Mouse (Mus musculus) embryo, embryonic 10 days (tissue): ENCODE data around the gene Dcdc2a.
A peak's percentile ranks its signal among the peaks of the same experiment; 100 is the strongest.

Source experiments
- DNase-seq: peaks from one replicate; pipeline ENCODE4 v3.0.0-alpha.2; 2015; ENCODE audit warnings: low spot score

The Dcdc2a gene

DNA sequence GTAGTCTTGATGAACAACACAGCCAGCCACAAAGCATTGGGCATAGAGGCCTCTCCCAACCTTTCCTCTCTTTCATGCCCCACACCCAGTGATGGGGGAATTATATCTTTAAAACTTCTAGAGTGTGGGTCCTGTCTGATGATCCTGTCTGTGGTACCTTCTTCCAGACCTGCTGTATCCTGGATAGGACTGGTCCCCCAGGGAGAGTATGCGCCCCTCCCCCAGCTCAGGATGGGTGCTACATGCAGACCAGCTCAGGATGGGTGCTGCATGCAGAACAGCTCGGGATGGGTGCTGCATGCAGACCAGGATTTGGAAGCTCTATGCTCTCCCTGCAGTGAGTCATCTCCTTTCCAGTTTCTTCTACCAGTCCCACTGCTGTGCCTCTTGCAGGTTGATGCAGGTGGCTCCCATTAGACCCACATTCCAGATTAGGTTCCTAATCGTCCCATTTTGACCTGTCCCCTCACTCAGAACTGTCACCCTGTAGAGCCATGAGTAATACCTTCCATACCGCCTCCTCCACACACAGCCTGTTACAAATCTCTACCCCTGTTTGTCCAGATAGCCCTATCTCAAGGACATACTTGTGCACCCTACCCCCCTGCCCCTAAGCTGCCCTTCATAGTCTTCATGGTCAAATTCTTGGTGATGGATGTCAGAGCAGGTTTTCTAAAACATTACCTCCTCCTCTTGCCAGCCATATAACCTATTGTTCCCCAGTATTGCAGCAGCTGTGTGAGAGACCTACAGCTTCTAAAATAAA lies 122.6 kb downstream of the Dcdc2a start:
- DNase-seq = no peak

- peak; percentile 58 for DNase-seq
Observed at GRCm38 (mm10) chr13:25186436-25187325, 130.9 kb downstream of the Dcdc2a start.

DNA sequence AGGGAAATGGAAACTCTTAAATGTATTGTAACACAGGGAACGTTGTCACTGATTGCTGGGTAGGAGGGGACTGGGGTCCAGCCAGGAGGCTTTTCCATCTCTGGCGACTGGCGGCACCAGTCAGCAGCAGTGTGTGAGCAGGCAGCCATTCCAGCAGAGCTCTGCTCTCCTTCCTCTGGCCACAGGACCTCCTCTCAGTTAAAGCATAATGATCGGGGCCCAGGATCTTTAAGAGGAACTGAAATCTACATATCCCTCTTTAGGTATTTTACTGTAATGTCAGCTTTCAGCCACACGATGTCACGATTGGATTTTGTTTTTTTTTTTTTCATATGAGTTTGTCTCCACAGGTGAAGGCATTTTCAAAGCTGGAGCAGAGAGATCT lies 131.5 kb downstream of the Dcdc2a start:
- DNase-seq = peak; percentile 57

- DNase-seq = no peak
Observed at GRCm38 (mm10) chr13:25189419-25190144, 133.8 kb downstream of the Dcdc2a start.

DNA sequence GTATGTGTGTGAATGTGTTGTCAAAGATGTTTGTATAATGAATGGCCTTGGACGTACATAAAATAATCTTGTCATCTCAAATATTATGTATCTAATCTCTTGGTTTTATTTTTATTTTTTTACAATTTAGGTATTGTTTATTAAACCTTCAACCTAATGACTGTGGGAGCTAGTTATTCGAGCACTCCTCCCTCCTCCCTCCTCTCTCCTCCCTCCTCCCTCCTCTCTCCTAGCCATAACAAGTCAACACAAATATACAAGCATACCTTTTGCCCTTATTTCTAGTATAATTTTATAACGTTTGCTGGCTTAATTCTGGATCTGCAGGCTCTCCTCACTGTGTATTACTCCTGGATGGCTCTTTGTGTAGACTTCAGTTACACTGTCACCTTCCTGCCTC lies 134.4 kb downstream of the Dcdc2a start:
- no peak for DNase-seq

GRCm38 (mm10) chr13:25195706-25196105 lies 139.9 kb downstream of the Dcdc2a start:
- no peak for DNase-seq

DNA sequence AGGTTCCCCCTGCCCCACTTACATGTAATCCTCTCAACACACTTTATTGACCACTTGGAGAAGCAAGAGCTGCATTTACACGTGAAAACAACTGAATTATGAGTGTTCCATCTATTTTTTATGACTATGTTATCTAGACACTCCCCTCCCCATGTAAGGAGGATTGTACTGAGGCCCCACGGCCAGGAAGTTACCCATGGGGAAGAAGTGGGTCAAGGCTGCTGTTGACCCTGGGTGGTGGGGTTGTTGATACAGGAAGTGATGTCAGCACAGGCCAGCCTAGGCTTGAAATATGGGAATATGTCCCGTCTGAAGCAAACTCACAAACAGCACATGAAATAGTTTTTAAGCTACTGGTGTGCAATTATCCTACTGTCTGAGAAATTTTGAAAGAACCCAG lies 144.1 kb downstream of the Dcdc2a start:
- DNase-seq = no peak

- DNase-seq = no peak
Observed at GRCm38 (mm10) chr13:25206950-25207349, 151.1 kb downstream of the Dcdc2a start.

DNA sequence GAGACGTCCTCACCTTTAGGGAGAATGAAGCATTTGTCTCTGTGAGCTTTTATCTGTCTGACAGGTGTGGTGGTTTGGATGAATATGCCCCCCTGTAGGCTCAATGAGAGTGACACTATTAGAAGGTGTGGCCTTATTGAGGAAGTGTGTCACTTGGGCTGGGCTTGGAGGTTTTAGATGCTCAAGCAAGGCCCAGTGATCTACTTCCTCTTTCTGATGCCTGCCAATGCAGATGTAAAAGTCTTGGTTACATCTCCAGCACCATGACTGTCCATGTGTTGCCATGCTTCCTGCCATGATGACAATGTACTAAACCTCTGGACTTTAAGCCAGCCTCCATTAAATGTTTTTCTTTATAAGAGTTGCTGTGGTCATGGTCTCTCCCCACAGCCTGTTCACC lies 162.6 kb downstream of the Dcdc2a start:
- no peak for DNase-seq

- DNase-seq = peak; percentile 12
Observed at GRCm38 (mm10) chr13:25220186-25220787, 164.5 kb downstream of the Dcdc2a start.

DNA sequence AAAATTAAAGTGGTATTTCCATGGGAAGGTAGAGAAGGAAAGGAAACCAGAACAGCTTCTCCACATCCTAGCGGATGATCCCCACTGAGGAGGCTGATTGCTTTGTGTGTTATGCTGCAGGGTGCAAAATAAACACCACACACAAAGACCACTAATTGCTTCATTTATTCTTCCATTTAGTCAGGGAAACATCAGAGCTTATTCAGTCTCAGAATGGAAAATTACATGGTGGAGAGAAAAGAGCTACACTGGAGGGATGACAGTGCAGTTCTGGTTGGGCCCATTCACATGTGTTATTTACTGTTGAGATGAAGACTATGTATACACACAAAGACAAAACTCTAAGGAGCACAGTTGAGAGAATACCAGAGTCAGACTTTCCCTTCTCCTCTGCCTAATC lies 196.1 kb downstream of the Dcdc2a start:
- DNase-seq = no peak

DNA sequence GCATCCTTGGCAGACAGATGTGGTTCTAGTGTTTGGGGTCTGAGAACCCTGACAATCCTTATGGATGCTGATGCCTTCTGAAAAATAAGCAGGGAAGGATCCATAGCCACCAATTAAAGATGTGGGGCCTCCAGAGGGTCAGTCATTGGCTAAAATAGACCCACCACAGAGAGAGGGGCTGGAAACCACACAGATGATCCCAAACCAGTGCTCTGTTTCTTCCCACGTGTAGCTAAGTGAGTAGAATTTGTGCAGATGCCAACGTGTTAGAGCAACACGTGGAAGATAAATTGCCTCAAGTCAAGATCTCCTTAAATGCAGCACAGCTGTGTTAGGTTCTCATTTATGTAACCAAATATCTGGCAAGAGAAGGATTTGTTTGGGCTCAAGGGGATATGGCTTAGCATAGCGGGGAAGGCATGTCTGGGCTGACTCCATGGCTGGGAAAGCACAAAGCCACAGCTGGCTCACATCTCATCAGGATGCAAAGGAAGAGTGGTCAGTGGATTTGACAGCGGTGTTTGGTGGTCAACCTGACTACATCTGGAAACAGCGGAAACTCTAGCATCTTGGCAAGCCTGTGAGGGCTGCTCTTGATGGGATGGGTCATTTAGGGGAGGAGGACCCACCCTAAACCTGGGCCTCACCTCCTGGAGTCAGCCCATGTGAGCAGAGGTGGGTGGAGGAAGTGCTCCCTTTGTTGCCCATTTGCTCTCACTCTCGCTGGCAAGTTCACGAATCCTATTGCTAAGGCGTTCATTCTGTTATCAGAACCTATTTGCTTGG lies 198.9 kb downstream of the Dcdc2a start:
- DNase-seq = no peak

DNA sequence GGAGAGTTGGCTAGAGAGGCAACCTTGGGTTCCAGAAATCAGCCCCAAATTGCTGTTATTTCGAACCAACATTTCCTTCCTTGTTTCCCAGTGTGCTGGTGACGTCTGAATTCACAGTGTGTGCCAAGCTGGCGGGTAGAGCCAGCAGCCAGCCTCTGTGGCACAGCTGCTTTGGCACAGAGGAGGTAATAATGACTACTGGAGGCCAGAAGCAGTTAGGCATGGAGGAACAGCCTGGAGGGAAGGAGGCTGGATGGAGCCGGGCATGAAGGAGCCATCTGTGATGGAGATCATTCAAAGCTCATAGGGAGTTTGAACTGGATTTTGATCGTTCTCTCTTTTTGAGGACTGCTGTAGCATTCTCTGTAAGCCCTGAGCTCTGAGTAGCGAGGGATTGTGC lies 201.8 kb downstream of the Dcdc2a start:
- no peak for DNase-seq
